Mouse (Mus musculus): ENCODE results near the gene St6gal1.

St6gal1 gene

GRCm38 (mm10) chr16:23337317-23337716, 112.8 kb downstream of the St6gal1 start:
- CTCF ChIA-PET: no interaction called here
- POLR2A ChIA-PET: no interaction called here

GRCm38 (mm10) chr16:23341254-23341653, 116.7 kb downstream of the St6gal1 start:
- POLR2A ChIA-PET: interaction anchor here in 1 of 4 experiments (0.7 kb wide), 1 partner anchor 11 kb away, joined by 3 read pairs; no protein-coding TSS in a partner anchor
- CTCF ChIA-PET: no interaction called here

- ChIA-PET CTCF (interaction anchor here in 1 of 4 experiments (0.6 kb wide), 1 partner anchor 63 kb away, joined by 5 read pairs; no protein-coding TSS in a partner anchor), POLR2A (no interaction called here)
These were observed 126.3 kb downstream of the St6gal1 start for GRCm38 (mm10) chr16:23350802-23351201.

GRCm38 (mm10) chr16:23361031-23361430, 136.5 kb downstream of the St6gal1 start:
- ChIA-PET POLR2A (interaction anchor here in 1 of 4 experiments (0.6 kb wide), 1 partner anchor 125 kb away, joined by 3 read pairs; no protein-coding TSS in a partner anchor), CTCF (no interaction called here)

- POLR2A ChIA-PET: interaction anchor here in 1 of 4 experiments (0.7 kb wide), 1 partner anchor 11 kb away, joined by 3 read pairs; no protein-coding TSS in a partner anchor
- CTCF ChIA-PET: no interaction called here
These were observed 137.0 kb downstream of the St6gal1 start for GRCm38 (mm10) chr16:23361434-23361970.

DNA sequence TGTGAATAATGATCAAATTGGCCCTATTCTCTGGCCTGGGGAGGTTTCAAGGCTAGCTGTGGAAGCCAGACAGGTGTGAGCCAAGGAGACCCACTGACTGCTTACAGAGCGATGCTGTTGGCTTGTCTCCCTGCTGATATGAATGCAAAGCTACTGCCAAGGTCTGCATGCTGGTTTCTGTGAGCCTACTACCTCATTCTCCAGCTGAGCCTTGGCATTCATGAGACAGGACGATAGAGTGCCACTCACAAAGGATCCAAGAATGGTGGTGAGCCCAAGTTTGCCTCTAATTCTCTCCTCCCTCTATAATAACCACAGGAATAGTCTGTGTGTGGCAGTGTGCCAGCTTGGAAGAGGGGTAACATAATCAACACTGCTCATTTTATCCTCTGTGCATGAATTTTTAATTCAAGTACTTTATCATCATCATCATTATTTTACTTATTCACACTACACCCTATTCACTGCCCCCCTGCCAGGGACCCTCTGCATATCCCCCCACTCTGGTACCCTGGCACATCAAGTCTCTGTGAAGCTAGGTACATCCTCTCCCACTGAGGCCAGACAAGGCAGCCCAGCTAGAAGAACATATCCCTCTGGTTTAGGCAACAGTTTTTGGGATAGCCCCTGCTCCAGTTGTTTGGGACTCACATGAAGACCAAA, 139.9 kb downstream of the St6gal1 start:
- ChIA-PET CTCF (interaction anchor here in 1 of 4 experiments (0.6 kb wide), 1 partner anchor 99 kb away, joined by 3 read pairs; no protein-coding TSS in a partner anchor), POLR2A (no interaction called here)

- CTCF ChIA-PET: no interaction called here
- POLR2A ChIA-PET: interaction anchor here in 1 of 4 experiments (0.6 kb wide), 1 partner anchor 65 kb away, joined by 3 read pairs; no protein-coding TSS in a partner anchor
These were observed 144.6 kb downstream of the St6gal1 start for GRCm38 (mm10) chr16:23369124-23369523.

- CTCF ChIA-PET: no interaction called here
- POLR2A ChIA-PET: no interaction called here
These were observed 146.2 kb downstream of the St6gal1 start for GRCm38 (mm10) chr16:23370724-23371123.

DNA sequence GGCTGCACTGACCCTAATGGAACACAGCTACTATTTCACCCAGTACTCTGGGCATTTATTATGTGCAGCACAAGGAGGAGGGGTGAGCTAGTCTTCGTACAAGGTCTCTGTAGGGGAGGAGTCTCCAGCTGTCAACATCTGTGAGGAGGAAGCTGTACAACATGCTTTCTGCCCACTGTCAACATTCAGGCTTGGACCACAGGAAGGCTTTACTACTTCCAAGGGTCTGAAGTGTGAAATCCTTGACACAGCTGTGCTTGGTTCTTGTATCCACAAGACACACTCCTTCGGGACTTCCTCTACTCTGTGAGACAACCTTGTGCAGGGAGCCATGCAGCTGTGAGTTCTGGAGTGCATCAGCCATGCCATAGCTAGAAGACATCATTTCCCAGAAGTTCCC, 147.8 kb downstream of the St6gal1 start:
- ChIA-PET POLR2A (interaction anchor here in 1 of 4 experiments (0.9 kb wide), 1 partner anchor 10 kb away, joined by 3 read pairs; no protein-coding TSS in a partner anchor), CTCF (no interaction called here)

- POLR2A ChIA-PET: no interaction called here
These were observed 149.5 kb downstream of the St6gal1 start for GRCm38 (mm10) chr16:23374068-23374467.

GRCm38 (mm10) chr16:23374938-23375337, 150.4 kb downstream of the St6gal1 start:
- POLR2A ChIA-PET: no interaction called here
- CTCF ChIA-PET: no interaction called here

More at GRCm38 (mm10) chr16:23374068-23374467, 149.5 kb downstream of the St6gal1 start:
- CTCF ChIA-PET: no interaction called here

DNA sequence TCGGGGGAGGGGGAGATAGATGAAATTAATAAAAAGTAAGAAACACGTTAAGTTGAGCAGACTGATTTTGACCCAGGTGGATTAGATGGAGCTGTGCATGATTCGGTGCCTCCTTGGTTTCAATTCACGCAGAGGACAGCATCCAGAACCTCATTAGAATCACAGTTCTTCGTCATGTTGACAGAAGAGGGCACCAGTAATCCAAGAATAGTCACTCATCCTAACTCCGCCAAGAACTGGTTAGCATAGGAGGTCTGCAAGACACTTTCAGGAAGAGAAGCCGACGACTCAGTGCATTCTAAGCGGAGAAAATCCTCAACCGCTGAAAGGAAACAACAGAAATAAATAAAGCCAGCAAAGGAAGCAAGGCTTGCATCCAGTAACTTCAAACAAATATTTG, 151.6 kb downstream of the St6gal1 start:
- CTCF ChIA-PET: no interaction called here
- POLR2A ChIA-PET: no interaction called here

GRCm38 (mm10) chr16:23379536-23380230, 155.1 kb downstream of the St6gal1 start:
- CTCF ChIA-PET: no interaction called here
- POLR2A ChIA-PET: no interaction called here

DNA sequence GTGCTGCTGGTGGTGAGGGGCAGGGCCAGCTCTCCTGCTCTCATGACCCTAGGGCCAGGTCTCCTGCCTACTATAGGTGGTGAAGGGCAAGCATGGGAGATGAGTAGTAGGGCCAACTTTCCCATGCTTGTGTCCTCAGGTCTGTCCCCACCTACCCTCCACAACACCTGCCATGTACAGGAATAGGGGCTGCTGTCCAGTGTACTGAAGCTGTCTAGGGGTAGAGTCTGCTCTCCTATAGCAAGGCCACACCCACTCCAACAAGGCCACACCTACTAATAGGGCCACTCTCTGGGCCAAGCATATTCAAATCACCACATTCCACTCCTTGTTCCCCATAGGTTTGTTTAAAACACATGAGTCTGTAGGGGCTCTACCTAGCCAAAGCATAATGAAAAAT, 159.8 kb downstream of the St6gal1 start:
- ChIA-PET CTCF (no interaction called here), POLR2A (interaction anchor here in 1 of 4 experiments (1.6 kb wide), 1 partner anchor 219 kb away, joined by 4 read pairs; no protein-coding TSS in a partner anchor)

DNA sequence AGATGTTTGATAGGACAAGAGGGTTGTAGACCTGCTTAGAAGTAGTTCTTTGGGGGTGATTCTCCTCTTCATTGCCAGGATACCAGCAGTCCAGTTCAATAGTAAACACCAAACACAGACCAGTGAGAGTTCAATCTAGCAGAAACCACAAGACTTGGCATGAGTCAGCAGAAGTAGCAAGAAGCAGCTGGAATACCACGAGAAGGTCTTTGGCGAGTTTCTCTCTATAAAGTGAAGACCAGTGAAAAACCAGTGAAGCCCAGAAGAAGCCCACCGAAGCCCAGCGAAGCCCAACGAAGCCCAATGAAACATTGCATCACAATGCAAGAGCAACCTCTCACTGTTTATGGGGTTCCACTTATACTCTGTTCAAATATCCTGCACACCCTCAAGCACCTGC, 173.4 kb downstream of the St6gal1 start:
- ChIA-PET POLR2A (no interaction called here), CTCF (no interaction called here)

DNA sequence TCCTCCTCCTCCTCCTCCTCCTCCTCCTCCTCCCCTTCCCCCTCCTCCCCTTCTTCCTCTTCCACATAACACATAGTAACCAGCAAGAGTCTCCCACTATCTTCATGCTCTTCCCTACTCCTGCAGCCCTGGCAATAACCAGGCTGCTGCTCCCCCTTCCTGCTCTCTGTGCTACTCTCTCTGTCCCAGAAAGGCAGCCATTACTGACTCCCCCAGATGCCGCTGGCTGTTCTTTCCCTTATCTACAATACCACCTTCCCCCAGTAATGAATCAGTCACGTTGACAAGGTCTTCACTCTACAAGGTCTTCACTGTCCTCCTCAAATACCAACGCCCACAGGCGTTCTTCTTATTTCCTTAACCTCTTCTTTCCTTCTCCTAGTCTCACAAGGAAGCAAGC, 176.9 kb downstream of the St6gal1 start:
- POLR2A ChIA-PET: interaction anchor here in 1 of 4 experiments (0.6 kb wide), 1 partner anchor 322 kb away, joined by 6 read pairs; no protein-coding TSS in a partner anchor
- CTCF ChIA-PET: interaction anchor here in 1 of 4 experiments (1.1 kb wide), 1 partner anchor 313 kb away, joined by 6 read pairs; no protein-coding TSS in a partner anchor

GRCm38 (mm10) chr16:23401959-23402358, 177.4 kb downstream of the St6gal1 start:
- CTCF ChIA-PET: interaction anchor here in 2 of 4 experiments (0.5 to 1.3 kb wide), 3 partner anchors 15 to 313 kb away, joined by 3 to 13 read pairs (median 6); no protein-coding TSS in a partner anchor
- POLR2A ChIA-PET: interaction anchor here in 1 of 4 experiments (0.6 kb wide), 1 partner anchor 129 kb away, joined by 7 read pairs; no protein-coding TSS in a partner anchor

DNA sequence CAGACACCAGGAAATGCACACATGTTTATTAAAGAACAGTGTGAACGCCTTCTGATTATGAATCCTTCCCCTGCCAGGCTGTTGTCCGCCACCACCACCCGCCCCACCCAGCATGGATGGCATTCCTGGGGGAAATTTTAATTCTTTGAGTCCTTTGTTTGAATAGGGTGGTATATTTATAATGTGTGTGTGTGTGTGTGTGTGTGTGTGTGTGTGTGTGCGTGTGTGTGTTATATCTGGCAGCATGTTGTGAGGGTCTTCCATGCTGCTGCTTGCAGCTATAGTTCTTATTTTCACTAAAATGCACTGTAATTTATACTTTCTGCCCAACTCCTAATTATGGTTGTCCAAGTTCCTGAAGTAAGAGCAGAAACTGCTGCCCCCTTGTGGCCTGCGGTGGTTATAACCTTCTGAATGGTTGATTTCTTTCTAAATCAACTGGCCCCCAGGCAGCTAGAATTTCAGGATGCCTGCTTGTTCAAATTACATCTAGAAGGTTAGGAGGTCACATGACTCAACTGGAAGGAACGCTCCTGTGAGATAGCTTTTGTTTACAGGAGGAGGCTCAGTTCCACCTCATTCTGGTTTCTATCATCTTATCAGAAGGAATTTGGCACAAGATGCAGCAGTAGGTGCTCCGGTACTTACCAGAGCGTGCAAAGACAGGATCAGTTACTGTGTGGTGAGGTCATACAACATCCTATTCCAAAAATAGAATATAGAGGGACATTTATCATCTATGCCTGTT, 178.6 kb downstream of the St6gal1 start:
- ChIA-PET CTCF (interaction anchor here (0.7 to 1.3 kb wide), 10 partner anchors 14 to 1070 kb away, joined by 3 to 6 read pairs (median 4); no protein-coding TSS in a partner anchor), POLR2A (interaction anchor here in 2 of 4 experiments (0.7 to 1.2 kb wide), 3 partner anchors 11 to 269 kb away, joined by 3 to 9 read pairs (median 3); no protein-coding TSS in a partner anchor)

Measured in embryonic stem cell, embryonic (primary cell).